ENCODE assay signal across 15 mouse cellular contexts in genomic region chr1:67505746-67506145, GRCm38 (mm10).
DNase-seq lines count a peak whose midpoint lies in the region; ATAC-seq lines count a peak whose summit lies in the region.
"Had no signal": no experiment of that assay in that cellular context is flagged by ENCODE, and none has a peak within 500 bp of the region (broad histone marks: within the 10 kb centered on the region; RNA-seq: fewer than 3 reads in every experiment).

No protein-coding gene starts in this region.

- ATAC-seq in frontal cortex, adult (ENCODE audit: low TSS enrichment), result no peak
- no peak for ATAC-seq in monocyte, adult 5-6 weeks (replicated peaks; ENCODE audit: insufficient number of reproducible peaks, low FRiP score, low TSS enrichment, poor library complexity, severe bottlenecking)
- ATAC-seq: intestine, embryonic 16.5 days; lung, postnatal 0 days; midbrain, embryonic 15.5 days had no signal

- DNase-seq in frontal cortex, adult 2 months (ENCODE audit: extremely low spot score in 1 of 2, low spot score in 1 of 2), result peak; percentile 2 to 26
- DNase-seq in right cerebral cortex, adult 18-20 months, result peak; percentile 13
- DNase-seq in right cerebral cortex, postnatal 14 days, result no peak
- peak; percentile 27 to 45 for DNase-seq in layer of hippocampus, adult 8-10 months (ENCODE audit: low spot score in 2 of 2)
- peak; percentile 5 for DNase-seq in right cerebral cortex, postnatal 4 days
- no peak for DNase-seq in c-Kit-positive CD71-positive TER-119-positive erythroid progenitor cells, embryonic 14.5 days (ENCODE audit: low spot score)
- DNase-seq: gastrocnemius, adult 2 months; heart, postnatal 36 days; kidney, postnatal 36 days; thymus, postnatal 4 days had no signal

Comparison
In these comparisons a context has a peak if more than half of its experiments do, and no peak if none do; other contexts are left out.
1. DNase-seq: peak in frontal cortex, adult 2 months (2 of 2), right cerebral cortex, adult 18-20 months (single experiment), layer of hippocampus, adult 8-10 months (2 of 2) and right cerebral cortex, postnatal 4 days (single experiment); none in right cerebral cortex, postnatal 14 days (single experiment) and c-Kit-positive CD71-positive TER-119-positive erythroid progenitor cells, embryonic 14.5 days (single experiment).